Mouse (Mus musculus): ENCODE data around the gene Ptpn3. TPM values are rescaled to one million over a fixed set of nuclear protein-coding genes. Genes with fewer than 3 reads are reported as not detected.

The Ptpn3 gene
- polyA plus RNA-seq, 1 experiment from 2014 or later = 5.2 TPM

- no peaks in the 10 kb centered on the region for H3K9me3 ChIP-seq (ENCODE audit: control insufficient read depth, low read length)
- H3K4me1 ChIP-seq (replicated peaks; ENCODE audit: control insufficient read depth, insufficient read depth) = no peaks in the 10 kb centered on the region
- WGBS = 63% methylated on average over 4 of the region's 4 CpGs
Measured at GRCm38 (mm10) chr4:57178881-57179280, 122.8 kb downstream of the Ptpn3 start.

DNA sequence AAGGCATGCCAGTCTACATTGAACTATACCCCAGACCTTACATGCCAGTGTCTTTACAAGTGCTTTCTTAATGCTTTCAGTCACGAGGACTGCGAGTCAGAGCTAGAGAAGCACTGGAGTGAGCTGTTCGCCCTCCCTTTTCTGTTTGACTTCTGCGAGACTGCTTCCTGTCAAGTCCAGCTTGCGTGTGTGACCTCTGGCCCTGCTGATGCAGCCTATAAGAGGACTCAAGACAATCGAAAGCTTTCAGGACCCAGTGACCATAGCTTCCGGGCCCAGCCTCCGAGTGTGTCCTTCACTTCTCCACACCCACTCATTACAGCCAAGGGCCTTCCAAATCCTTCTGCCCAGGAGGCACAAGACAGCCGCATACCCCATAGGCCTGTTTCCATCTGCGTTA is 126.3 kb downstream of the Ptpn3 start:
- no peaks in the 10 kb centered on the region for H3K36me3 ChIP-seq (ENCODE audit: control insufficient read depth, insufficient read depth, low read length)
- ATAC-seq (ENCODE audit: low FRiP score, low TSS enrichment) (peak; percentile 59), DNase-seq (ENCODE audit: low spot score) (no peak)
- no peaks in the 10 kb centered on the region for H3K4me1 ChIP-seq (replicated peaks; ENCODE audit: control insufficient read depth, insufficient read depth)
- no peak overlapping the region for H3K4me2 ChIP-seq (replicated peaks; ENCODE audit: low read depth)
- no peaks in the 10 kb centered on the region for H3K9me3 ChIP-seq (ENCODE audit: control insufficient read depth, low read length)
- no peak overlapping the region for H3K27ac ChIP-seq (replicated peaks)
- no peak overlapping the region for H3K9ac ChIP-seq (ENCODE audit: low read length)
- 50% methylated on average over 10 of the region's 10 CpGs for WGBS
- H3K4me3 ChIP-seq (ENCODE audit: low read depth, low read length) = no peak overlapping the region
- TF ChIP-seq EP300 (optimal IDR thresholded peaks at IDR 0.05) (no peak), CTCF (IDR thresholded peaks at IDR 0.05; ENCODE audit: low read depth) (no peak)
- no peaks in the 10 kb centered on the region for H3K27me3 ChIP-seq (ENCODE audit: control insufficient read depth, insufficient read depth, low read length)

More at GRCm38 (mm10) chr4:57178881-57179280, 122.8 kb downstream of the Ptpn3 start:
- Histone ChIP-seq H3K4me2 (replicated peaks; ENCODE audit: low read depth) (no peak overlapping the region), H3K4me3 (ENCODE audit: low read depth, low read length) (no peak overlapping the region), H3K36me3 (ENCODE audit: control insufficient read depth, insufficient read depth, low read length) (no peaks in the 10 kb centered on the region), H3K9ac (ENCODE audit: low read length) (no peak overlapping the region), H3K27ac (replicated peaks) (no peak overlapping the region), H3K27me3 (ENCODE audit: control insufficient read depth, insufficient read depth, low read length) (no peaks in the 10 kb centered on the region)
- TF ChIP-seq CTCF (IDR thresholded peaks at IDR 0.05; ENCODE audit: low read depth) = no peak
- DNase-seq (ENCODE audit: low spot score) = no peak
- ATAC-seq (ENCODE audit: low FRiP score, low TSS enrichment) = no peak

GRCm38 (mm10) chr4:57172861-57173260 is 128.8 kb downstream of the Ptpn3 start:
- DNase-seq (ENCODE audit: low spot score) = no peak
- TF ChIP-seq EP300 (optimal IDR thresholded peaks at IDR 0.05) (no peak), CTCF (IDR thresholded peaks at IDR 0.05; ENCODE audit: low read depth) (no peak)
- no peak overlapping the region for H3K4me3 ChIP-seq (ENCODE audit: low read depth, low read length)

GRCm38 (mm10) chr4:57171817-57172216 is 129.8 kb downstream of the Ptpn3 start:
- ATAC-seq (ENCODE audit: low FRiP score, low TSS enrichment) = no peak
- TF ChIP-seq CTCF (IDR thresholded peaks at IDR 0.05; ENCODE audit: low read depth) = no peak
- TF ChIP-seq EP300 (optimal IDR thresholded peaks at IDR 0.05) = no peak
- WGBS = 28% methylated on average over 5 of the region's 5 CpGs
- no peak for DNase-seq (ENCODE audit: low spot score)
- no peak overlapping the region for H3K9ac ChIP-seq (ENCODE audit: low read length)
- H3K27ac ChIP-seq (replicated peaks) = peak overlapping the region; percentile 25; the same call in 1 of the 2 replicates
- no peak overlapping the region for H3K4me2 ChIP-seq (replicated peaks; ENCODE audit: low read depth)
- no peaks in the 10 kb centered on the region for H3K27me3 ChIP-seq (ENCODE audit: control insufficient read depth, insufficient read depth, low read length)
- no peaks in the 10 kb centered on the region for H3K36me3 ChIP-seq (ENCODE audit: control insufficient read depth, insufficient read depth, low read length)
- H3K4me1 ChIP-seq (replicated peaks; ENCODE audit: control insufficient read depth, insufficient read depth) = no peaks in the 10 kb centered on the region
- no peaks in the 10 kb centered on the region for H3K9me3 ChIP-seq (ENCODE audit: control insufficient read depth, low read length)
- no peak overlapping the region for H3K4me3 ChIP-seq (ENCODE audit: low read depth, low read length)

More at GRCm38 (mm10) chr4:57172861-57173260, 128.8 kb downstream of the Ptpn3 start:
- H3K9ac ChIP-seq (ENCODE audit: low read length) = no peak overlapping the region
- H3K27ac ChIP-seq (replicated peaks) = no peak overlapping the region
- H3K4me1 ChIP-seq (replicated peaks; ENCODE audit: control insufficient read depth, insufficient read depth) = no peaks in the 10 kb centered on the region
- no peaks in the 10 kb centered on the region for H3K9me3 ChIP-seq (ENCODE audit: control insufficient read depth, low read length)
- 54% methylated on average over 8 of the region's 8 CpGs for WGBS
- H3K36me3 ChIP-seq (ENCODE audit: control insufficient read depth, insufficient read depth, low read length) = no peaks in the 10 kb centered on the region
- H3K27me3 ChIP-seq (ENCODE audit: control insufficient read depth, insufficient read depth, low read length) = no peaks in the 10 kb centered on the region
- ATAC-seq (ENCODE audit: low FRiP score, low TSS enrichment) = no peak
- no peak overlapping the region for H3K4me2 ChIP-seq (replicated peaks; ENCODE audit: low read depth)

GRCm38 (mm10) chr4:57168680-57169079 is 133.0 kb downstream of the Ptpn3 start:
- WGBS = 78% methylated on average over 3 of the region's 3 CpGs
- Histone ChIP-seq H3K4me3 (ENCODE audit: low read depth, low read length) (no peak overlapping the region), H3K36me3 (ENCODE audit: control insufficient read depth, insufficient read depth, low read length) (no peaks in the 10 kb centered on the region), H3K27me3 (ENCODE audit: control insufficient read depth, insufficient read depth, low read length) (no peaks in the 10 kb centered on the region), H3K4me2 (replicated peaks; ENCODE audit: low read depth) (no peak overlapping the region), H3K9me3 (ENCODE audit: control insufficient read depth, low read length) (no peaks in the 10 kb centered on the region), H3K4me1 (replicated peaks; ENCODE audit: control insufficient read depth, insufficient read depth) (no peaks in the 10 kb centered on the region), H3K9ac (ENCODE audit: low read length) (no peak overlapping the region), H3K27ac (replicated peaks) (peak overlapping the region; percentile 40; the same call in 1 of the 2 replicates)
- ATAC-seq (ENCODE audit: low FRiP score, low TSS enrichment) (no peak), DNase-seq (ENCODE audit: low spot score) (no peak)
- TF ChIP-seq CTCF (IDR thresholded peaks at IDR 0.05; ENCODE audit: low read depth) (no peak), EP300 (optimal IDR thresholded peaks at IDR 0.05) (no peak)

GRCm38 (mm10) chr4:57168277-57168676 is 133.4 kb downstream of the Ptpn3 start:
- Histone ChIP-seq H3K27ac (replicated peaks) (0 out of 2 replicates have a peak overlapping the region, but pooled peaks have one; percentile 8), H3K4me2 (replicated peaks; ENCODE audit: low read depth) (no peak overlapping the region), H3K27me3 (ENCODE audit: control insufficient read depth, insufficient read depth, low read length) (no peaks in the 10 kb centered on the region), H3K4me1 (replicated peaks; ENCODE audit: control insufficient read depth, insufficient read depth) (no peaks in the 10 kb centered on the region), H3K36me3 (ENCODE audit: control insufficient read depth, insufficient read depth, low read length) (no peaks in the 10 kb centered on the region), H3K9me3 (ENCODE audit: control insufficient read depth, low read length) (no peaks in the 10 kb centered on the region), H3K4me3 (ENCODE audit: low read depth, low read length) (no peak overlapping the region), H3K9ac (ENCODE audit: low read length) (no peak overlapping the region)
- WGBS = 82% methylated on average over 1 of the region's 1 CpGs
- DNase-seq (ENCODE audit: low spot score) = no peak
- no peak for ATAC-seq (ENCODE audit: low FRiP score, low TSS enrichment)
- no peak for TF ChIP-seq EP300 (optimal IDR thresholded peaks at IDR 0.05)
- no peak for TF ChIP-seq CTCF (IDR thresholded peaks at IDR 0.05; ENCODE audit: low read depth)
